In the genomic region with DNA sequence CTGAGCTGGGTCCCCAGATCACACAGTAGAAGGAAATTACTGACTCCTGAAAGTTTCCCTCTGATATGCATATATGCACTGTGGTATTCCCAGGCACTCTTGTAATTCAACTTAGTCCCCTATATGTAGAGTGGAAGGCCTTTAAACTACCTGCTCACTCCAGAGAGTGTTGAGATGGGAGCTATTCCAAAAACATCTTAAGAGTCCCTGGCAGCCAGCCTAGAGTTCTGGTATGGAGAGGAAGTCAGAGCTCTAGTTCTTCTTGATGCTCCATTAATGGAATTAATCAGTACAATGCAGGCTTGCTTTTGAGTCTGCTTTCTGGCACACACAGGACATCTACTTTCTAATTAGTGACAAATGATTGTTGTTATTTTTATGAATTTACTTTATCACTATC, we compare ENCODE assay signal across 19 mouse cellular contexts. TPM values are rescaled to one million over a fixed set of nuclear protein-coding genes. Genes with fewer than 3 reads are reported as not detected.
DNase-seq lines count a peak whose midpoint lies in the region; ATAC-seq lines count a peak whose summit lies in the region.
"Had no signal": no experiment of that assay in that cellular context is flagged by ENCODE, and none has a peak within 500 bp of the region (broad histone marks: within the 10 kb centered on the region; RNA-seq: fewer than 3 reads in every experiment).

No protein-coding gene starts in this region.

- H3K4me2 ChIP-seq in heart, embryonic 16.5 days (ENCODE audit: low read depth, low read length) = no peak overlapping the region
- H3K4me2 ChIP-seq: forebrain, embryonic 15.5 days; neural tube, embryonic 12.5 days had no signal

- no peaks in the 10 kb centered on the region for H3K36me3 ChIP-seq in heart, embryonic 16.5 days (ENCODE audit: control insufficient read depth, insufficient read depth)

- no peak overlapping the region for H3K4me3 ChIP-seq in heart, embryonic 16.5 days (ENCODE audit: low read length)
- H3K4me3 ChIP-seq: forebrain, embryonic 15.5 days; megakaryocyte, embryonic 14.5 days; neural tube, embryonic 12.5 days had no signal

- no peak overlapping the region for H3K27ac ChIP-seq in heart, embryonic 16.5 days (ENCODE audit: low read length)
- H3K27ac ChIP-seq: forebrain, embryonic 15.5 days; neural tube, embryonic 12.5 days; stomach, postnatal 0 days had no signal

- DNase-seq in heart, adult 9 months (ENCODE audit: low spot score in 2 of 2) = no peak
- peak; percentile 6 to 37 for DNase-seq in kidney, postnatal 36 days
- DNase-seq in kidney, adult 18-20 months = no peak
- peak; percentile 93 for DNase-seq in brain, adult 2 months (ENCODE audit: low read depth, low spot score)
- DNase-seq in cerebellum, adult 9-10 months = peak; percentile 85
- no peak for DNase-seq in right cerebral cortex, postnatal 36 days (ENCODE audit: low spot score in 2 of 2)
- no peak for DNase-seq in gastrocnemius, postnatal 36 days
- DNase-seq: adrenal gland, postnatal 10 days; B cell, adult 2 months; heart, adult 11 months; layer of hippocampus, postnatal 36 days; liver; liver, postnatal 0 days had no signal

- H3K4me1 ChIP-seq in heart, embryonic 16.5 days (ENCODE audit: control insufficient read depth, insufficient read depth, low read length) = peaks cover 2% of the 10 kb centered on the region; the same call in 1 of the 2 replicates
- H3K4me1 ChIP-seq: megakaryocyte, embryonic 14.5 days; neural tube, embryonic 12.5 days had no signal

- H3K9ac ChIP-seq in heart, embryonic 16.5 days (ENCODE audit: low read length) = no peak overlapping the region
- H3K9ac ChIP-seq: forebrain, embryonic 15.5 days; liver, postnatal 0 days; neural tube, embryonic 12.5 days had no signal

- no peaks in the 10 kb centered on the region for H3K9me3 ChIP-seq in heart, embryonic 16.5 days (replicated peaks; ENCODE audit: control insufficient read depth, low read length)
- H3K9me3 ChIP-seq: forebrain, embryonic 15.5 days; megakaryocyte, embryonic 14.5 days; neural tube, embryonic 12.5 days had no signal

- H3K27me3 ChIP-seq in heart, embryonic 16.5 days (ENCODE audit: control insufficient read depth, insufficient read depth, low read length) = no peaks in the 10 kb centered on the region
- H3K27me3 ChIP-seq: forebrain, embryonic 15.5 days; megakaryocyte, embryonic 14.5 days; neural tube, embryonic 12.5 days had no signal

- intact Hi-C loops in gastrocnemius, postnatal 36 days (cut with DNase I) = no loop called here

- ATAC-seq in heart, embryonic 16.5 days (replicated peaks; ENCODE audit: extremely low read depth, insufficient read depth, low FRiP score) = peak; percentile 67
- ATAC-seq: forebrain, embryonic 15.5 days; hindbrain, embryonic 16.5 days; liver, postnatal 0 days had no signal

RNA-seq across cellular contexts. Expression of gene Pclo, which starts 11.3 kb away (rescaled TPM):
- 0.17 TPM in 2 replicates for polyA plus RNA-seq in heart, embryonic 16.5 days (2015; fragmentation: Nextera tagmentation; extraction: Ambion mirVana)
- total RNA-seq in gastrocnemius, postnatal 36 days (2021) = under 1 TPM; 0.12 to 0.18 TPM
- polyA plus RNA-seq: liver, postnatal 0 days had no signal

Comparison
In these comparisons a context has a peak if more than half of its experiments do, and no peak if none do; other contexts are left out.
1. DNase-seq: peak in kidney, postnatal 36 days (2 of 2), brain, adult 2 months (single experiment) and cerebellum, adult 9-10 months (single experiment); none in heart, adult 9 months (0 of 2), kidney, adult 18-20 months (single experiment), right cerebral cortex, postnatal 36 days (0 of 2) and gastrocnemius, postnatal 36 days (0 of 2).